Mouse (Mus musculus) yolk sac, embryonic 10.5 days (tissue): ENCODE results near the gene Nim1k.
A peak's percentile ranks its signal among the peaks of the same experiment; 100 is the strongest.
"Not testable (repeated sequence)": the region's sequence is repeated elsewhere in the genome, so short reads cannot be mapped to it uniquely, and the experiment has no call there.

Experiments
- DNase-seq: peaks from one replicate; pipeline ENCODE4 v3.0.0-alpha.2; 2017; ENCODE audit warnings: low spot score

Gene Nim1k

GRCm38 (mm10) chr13:119689709-119690038 lies 66.0 kb downstream of the Nim1k start:
- no peak for DNase-seq

DNA sequence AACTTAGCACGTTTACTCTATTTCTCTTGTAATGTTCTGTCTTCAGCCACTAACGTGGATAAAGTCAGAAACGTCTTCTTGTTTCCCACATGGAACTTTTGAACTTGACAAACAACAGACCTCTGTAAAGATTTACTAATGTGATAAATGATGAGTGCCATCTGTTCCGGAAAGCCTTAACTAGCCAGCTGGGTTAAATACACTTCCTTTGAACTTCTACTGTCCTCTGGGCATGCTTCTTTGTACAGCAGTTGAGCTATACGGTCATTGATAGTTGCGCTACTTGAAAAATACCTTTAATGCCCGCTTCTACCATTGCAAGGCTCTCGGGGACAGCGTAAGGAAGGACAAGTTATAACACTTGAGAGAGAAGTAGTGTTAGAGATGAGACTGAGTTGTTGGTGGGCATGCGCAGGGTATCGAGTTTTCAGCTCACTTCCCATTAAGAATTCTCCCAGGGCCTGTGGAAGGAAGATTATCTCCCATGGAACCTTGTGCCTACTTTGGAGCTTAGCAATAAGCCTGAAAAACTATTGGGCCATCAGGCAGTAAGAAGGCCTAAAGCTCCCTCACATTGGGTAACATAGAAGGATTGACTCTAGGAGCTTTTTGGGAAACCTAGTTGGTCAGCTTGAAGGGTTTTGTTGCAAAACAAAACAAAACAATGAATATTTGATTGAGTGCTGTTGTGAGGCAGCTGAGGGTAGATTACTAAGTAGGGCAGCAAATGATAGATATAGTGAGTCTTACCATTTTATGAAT lies 71.1 kb downstream of the Nim1k start:
- no peak for DNase-seq

DNA sequence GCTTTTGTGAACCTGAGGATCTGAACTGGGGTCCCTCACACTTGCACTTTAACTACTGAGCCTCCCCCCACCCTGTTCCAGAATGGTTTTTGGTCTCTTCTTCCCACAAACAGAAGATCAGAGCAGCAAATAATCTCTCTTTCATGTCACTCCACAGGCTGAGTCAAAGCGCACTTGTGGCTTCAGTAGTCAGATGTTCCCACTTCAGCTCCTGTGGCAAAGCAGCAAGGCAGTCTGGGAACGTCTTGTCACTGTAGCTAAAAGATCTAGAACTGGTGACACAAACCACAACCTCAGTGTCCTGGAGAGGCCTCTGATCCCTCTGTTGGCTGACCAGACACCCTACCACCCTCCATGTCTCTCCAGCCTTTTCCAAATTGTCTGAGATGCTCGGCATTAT lies 74.5 kb downstream of the Nim1k start:
- DNase-seq = no peak

GRCm38 (mm10) chr13:119679721-119680120 lies 76.0 kb downstream of the Nim1k start:
- peak; percentile 9 for DNase-seq

DNA sequence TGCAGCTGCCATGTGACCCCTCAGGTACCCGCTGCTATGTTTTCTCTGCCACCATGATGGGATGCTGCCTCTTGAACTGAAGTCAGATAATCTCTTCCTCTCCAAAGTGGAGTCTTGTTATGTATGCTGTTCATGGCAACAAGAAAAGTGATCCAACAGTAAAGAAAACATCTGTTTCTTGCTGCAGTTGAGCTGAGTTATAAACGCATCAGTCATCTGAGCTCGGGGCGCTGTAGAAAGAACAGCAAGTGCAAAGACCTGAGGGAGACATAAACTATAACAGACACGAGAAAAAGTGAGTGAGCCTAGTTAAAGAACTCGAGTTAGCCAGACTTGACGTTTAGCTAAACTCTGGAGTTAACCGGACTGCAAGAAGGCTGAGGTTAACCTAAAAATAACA lies 76.9 kb downstream of the Nim1k start:
- DNase-seq = no peak

GRCm38 (mm10) chr13:119661420-119661819 lies 94.3 kb downstream of the Nim1k start:
- DNase-seq = not testable (repeated sequence)
